8 mouse cellular contexts compared by ENCODE assay signal in the genomic region with DNA sequence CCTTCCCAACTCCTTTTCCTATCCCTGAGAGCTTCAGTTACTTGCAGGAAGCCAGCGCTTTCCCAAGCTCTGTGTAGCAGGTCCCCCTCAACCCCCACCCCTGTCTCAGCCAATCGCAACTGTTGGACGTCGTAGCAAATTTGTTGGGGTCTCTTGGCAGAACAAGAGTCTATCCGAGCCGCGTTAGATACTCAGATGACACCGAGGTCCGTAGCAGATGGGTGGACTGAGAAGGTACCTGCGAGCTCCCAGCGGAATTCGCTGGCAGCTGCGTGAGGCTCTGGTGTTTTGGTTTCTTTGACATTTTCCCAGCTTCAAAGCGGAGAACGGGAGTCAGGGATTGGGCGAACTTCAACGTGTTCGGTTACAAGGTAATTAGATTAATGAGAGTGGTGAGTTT. TPM values are rescaled to one million over a fixed set of nuclear protein-coding genes. Genes with fewer than 3 reads are reported as not detected.
DNase-seq lines count a peak whose midpoint lies in the region; ATAC-seq and TF ChIP-seq lines count a peak whose summit lies in the region.

No protein-coding gene starts in this region.

- H3K9ac ChIP-seq in intestine, embryonic 14.5 days (ENCODE audit: low read length): peak overlapping the region; percentile 96
- H3K9ac ChIP-seq in neural tube, embryonic 12.5 days: peak overlapping the region; percentile 99

- peaks cover 33% of the 10 kb centered on the region for H3K27me3 ChIP-seq in spleen, adult 2 months (ENCODE audit: control insufficient read depth, insufficient read depth, low read length)
- H3K27me3 ChIP-seq in intestine, embryonic 14.5 days (replicated peaks; ENCODE audit: control insufficient read depth, insufficient read depth, low read length): 0 out of 2 replicates have a peak, but pooled peaks cover 4% of the 10 kb centered on the region
- H3K27me3 ChIP-seq in neural tube, embryonic 12.5 days (replicated peaks): no peaks in the 10 kb centered on the region

- H3K9me3 ChIP-seq in intestine, embryonic 14.5 days (ENCODE audit: control insufficient read depth, low read length): no peaks in the 10 kb centered on the region
- no peaks in the 10 kb centered on the region for H3K9me3 ChIP-seq in neural tube, embryonic 12.5 days

- peak overlapping the region; percentile 86 for H3K4me2 ChIP-seq in intestine, embryonic 14.5 days (ENCODE audit: low read length)
- peak overlapping the region; percentile 75 for H3K4me2 ChIP-seq in neural tube, embryonic 12.5 days (replicated peaks)

- no peaks in the 10 kb centered on the region for H3K36me3 ChIP-seq in spleen, adult 2 months (ENCODE audit: control insufficient read depth, insufficient read depth, low read length)
- no peaks in the 10 kb centered on the region for H3K36me3 ChIP-seq in intestine, embryonic 14.5 days (ENCODE audit: control insufficient read depth, insufficient read depth, low read length)
- no peaks in the 10 kb centered on the region for H3K36me3 ChIP-seq in neural tube, embryonic 12.5 days

- TF ChIP-seq POLR2A in spleen, adult 2 months (IDR thresholded peaks at IDR 0.05; ENCODE audit: low read depth, low read length): no peak

- peak overlapping the region; percentile 45 for H3K4me3 ChIP-seq in spleen, adult 2 months (ENCODE audit: extremely low read depth, insufficient read depth, insufficient read length)
- H3K4me3 ChIP-seq in intestine, embryonic 14.5 days (ENCODE audit: low read depth, low read length): peak overlapping the region; percentile 94
- H3K4me3 ChIP-seq in neural tube, embryonic 12.5 days: peak overlapping the region; percentile 99

- no peak for TF ChIP-seq CTCF in spleen, adult 2 months (IDR thresholded peaks at IDR 0.05; ENCODE audit: extremely low read depth, insufficient read depth, insufficient read length, insufficient replicate concordance)

- peaks cover 12% of the 10 kb centered on the region; the same call in 1 of the 2 replicates for H3K4me1 ChIP-seq in spleen, adult 2 months (ENCODE audit: control insufficient read depth, insufficient read depth, insufficient read length)
- H3K4me1 ChIP-seq in intestine, embryonic 14.5 days (replicated peaks; ENCODE audit: control insufficient read depth, insufficient read depth, low read length): peaks cover 18% of the 10 kb centered on the region; the same call in 1 of the 2 replicates
- H3K4me1 ChIP-seq in neural tube, embryonic 12.5 days: peaks cover 21% of the 10 kb centered on the region

- DNase-seq in frontal cortex, postnatal 25 days (ENCODE audit: low spot score in 2 of 2): no peak
- DNase-seq in spleen, adult 2 months (ENCODE audit: low read depth in 1 of 2, low spot score in 2 of 2): no peak
- DNase-seq in spleen, adult 18-20 months: no peak
- peak; percentile 86 for DNase-seq in intestine, embryonic 14.5 days (ENCODE audit: low spot score)
- DNase-seq in thymus, postnatal 4 days: no peak

- no peak overlapping the region for H3K27ac ChIP-seq in spleen, adult 2 months (ENCODE audit: insufficient read depth, low read length)
- peak overlapping the region; percentile 96 for H3K27ac ChIP-seq in intestine, embryonic 14.5 days (ENCODE audit: low read depth)
- peak overlapping the region; percentile 50; the same call in 1 of the 2 replicates for H3K27ac ChIP-seq in neural tube, embryonic 12.5 days

- WGBS in spleen, adult 2 months: 10% methylated on average over 18 of the region's 18 CpGs
- WGBS in intestine, embryonic 14.5 days: under 1% methylated on average over 18 of the region's 18 CpGs
- WGBS in neural tube, embryonic 12.5 days: under 1% methylated on average over 18 of the region's 18 CpGs

- ATAC-seq in frontal cortex, adult (ENCODE audit: low TSS enrichment): peak; percentile 15; the same call in 1 of the 2 replicates
- ATAC-seq in intestine, embryonic 14.5 days (replicated peaks; ENCODE audit: low FRiP score, low TSS enrichment, low read depth): peak; percentile 44
- peak; percentile 29 for ATAC-seq in neural tube, embryonic 12.5 days (ENCODE audit: low FRiP score, low read depth)
- ATAC-seq in CD4-positive, CD25-positive, alpha-beta regulatory T cell, adult 4 months: no peak

RNA-seq across cellular contexts. Expression of a gene that starts 3.9 kb away (rescaled TPM):
- 11.4 and 12.9 TPM in 2 replicates for polyA plus RNA-seq in spleen, adult 2 months (2012; rRNA removed)
- 54.0 and 56.3 TPM in 2 replicates for polyA plus RNA-seq in intestine, embryonic 14.5 days (2014; fragmentation: Nextera tagmentation; extraction: Ambion mirVana)
- 132 and 145 TPM in 2 replicates for polyA plus RNA-seq in neural tube, embryonic 12.5 days (2016; fragmentation: Nextera tagmentation; extraction: Ambion mirVana)
- under 1 TPM; 0.56 to 0.60 TPM for polyA plus RNA-seq in CD4-positive, CD25-positive, alpha-beta regulatory T cell, adult 4 months (2017; shearing (Covaris generic))

Comparison
In these comparisons a context has a peak if more than half of its experiments do, and no peak if none do; other contexts are left out.
1. H3K4me3 ChIP-seq: peak in every context shown above with its lines; median percentile 99 in neural tube, embryonic 12.5 days; 94 in intestine, embryonic 14.5 days; 45 in spleen, adult 2 months.